Mouse (Mus musculus) limb, embryonic 10.5 days (tissue): ENCODE measurements around the gene Syn3. TPM values are rescaled to one million over a fixed set of nuclear protein-coding genes. Genes with fewer than 3 reads are reported as not detected.

Experiments used
- DNase-seq: peaks from one replicate; pipeline ENCODE4 v3.0.0-alpha.2; 2017; ENCODE audit warnings: low spot score
- H3K27ac ChIP-seq: fragments of 300-500 bp; sonication (generic); 2 replicates; pipeline ENCODE4 v1.5.1; 2016; ENCODE audit warnings: mild to moderate bottlenecking
- H3K27me3 ChIP-seq: fragments of 300-500 bp; sonication (generic); 2 replicates; pipeline ENCODE4 v1.6.1; 2016; ENCODE audit warnings: low read depth, mild to moderate bottlenecking; ENCODE audit not compliant: poor library complexity, severe bottlenecking
- H3K36me3 ChIP-seq: fragments of 300-500 bp; sonication (generic); 2 replicates; pipeline ENCODE4 v1.6.1; 2016; ENCODE audit warnings: mild to moderate bottlenecking, moderate library complexity
- H3K4me1 ChIP-seq: fragments of 300-500 bp; sonication (generic); 2 replicates; pipeline ENCODE4 v1.6.1; 2016
- H3K4me3 ChIP-seq: fragments of 300-500 bp; sonication (generic); 2 replicates; pipeline ENCODE4 v1.5.1; 2016; ENCODE audit warnings: mild to moderate bottlenecking, moderate library complexity
- H3K9me3 ChIP-seq: fragments of 300-500 bp; sonication (generic); replicated peaks from 2 replicates; pipeline ENCODE4 v1.6.1; 2016; ENCODE audit warnings: mild to moderate bottlenecking
- WGBS: fragments of 180-500 bp; shearing (Covaris S2); methylation state at CpG from one replicate; pipeline ENCODE4 v1.1.7; 2016; 5-methylcytosine and 5-hydroxymethylcytosine counted together
- polyA plus RNA-seq: library from polyadenylated mRNA; unstranded; fragments of >200 nt; fragmentation: Nextera tagmentation; extraction: Ambion mirVana; gene quantifications from 2 replicates; pipeline ENCODE4 v1.2.1, GENCODE M21; 2016

Syn3 gene
- polyA plus RNA-seq, 1 experiment from 2014 or later: 3.6 TPM

DNA sequence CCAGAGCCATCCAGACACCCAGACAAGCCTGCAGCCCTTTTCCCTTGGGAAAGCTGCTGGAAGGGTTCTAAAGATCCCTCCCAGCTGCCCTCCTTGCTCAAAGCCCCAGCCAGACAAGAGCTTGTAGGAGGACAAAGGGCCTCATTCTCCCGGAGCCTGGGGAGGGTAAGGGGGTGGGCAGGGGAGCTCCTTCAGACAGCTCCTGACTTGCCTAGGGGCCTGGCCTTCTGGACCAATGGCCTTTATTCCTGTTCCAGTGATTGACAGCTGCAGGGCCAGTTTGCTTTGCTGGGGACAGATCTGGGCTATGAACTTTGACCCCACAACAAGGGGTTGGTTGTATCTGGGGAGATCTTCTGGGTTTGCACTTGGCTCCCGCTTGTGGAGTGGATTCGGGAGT lies 429.4 kb downstream of the Syn3 start:
- H3K4me3 ChIP-seq: no peak overlapping the region
- peak overlapping the region; percentile 70 for H3K27ac ChIP-seq
- H3K4me1 ChIP-seq: peaks cover 36% of the 10 kb centered on the region
- no peaks in the 10 kb centered on the region for H3K27me3 ChIP-seq
- no peaks in the 10 kb centered on the region for H3K9me3 ChIP-seq
- DNase-seq: no peak
- H3K36me3 ChIP-seq: no peaks in the 10 kb centered on the region
- 55% methylated on average over 3 of the region's 3 CpGs for WGBS

DNA sequence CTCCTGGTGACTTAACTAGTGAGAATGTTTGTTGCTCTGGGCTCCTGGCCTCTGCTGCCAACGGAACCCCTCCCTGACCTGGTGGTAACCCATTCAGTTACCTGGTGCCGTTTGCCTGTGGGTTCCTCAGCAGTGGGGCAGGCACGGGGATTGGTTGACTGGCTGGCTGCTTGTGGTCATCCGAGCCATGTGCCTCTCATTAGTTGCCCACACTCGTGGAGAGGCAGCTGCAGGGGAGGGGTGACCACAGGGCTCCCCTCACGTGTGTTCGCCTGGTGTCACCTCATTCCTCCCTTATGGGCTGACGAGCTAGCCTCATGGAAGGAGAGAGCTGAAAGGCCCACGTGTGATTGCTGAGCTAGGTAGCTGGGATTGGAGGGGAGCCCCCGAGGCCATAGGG lies 430.8 kb downstream of the Syn3 start:
- H3K27ac ChIP-seq: peak overlapping the region; percentile 65; the same call in 1 of the 2 replicates
- DNase-seq: no peak
- no peaks in the 10 kb centered on the region for H3K9me3 ChIP-seq
- H3K36me3 ChIP-seq: no peaks in the 10 kb centered on the region
- H3K4me3 ChIP-seq: no peak overlapping the region
- H3K4me1 ChIP-seq: peaks cover 36% of the 10 kb centered on the region
- 59% methylated on average over 10 of the region's 10 CpGs for WGBS
- no peaks in the 10 kb centered on the region for H3K27me3 ChIP-seq

DNA sequence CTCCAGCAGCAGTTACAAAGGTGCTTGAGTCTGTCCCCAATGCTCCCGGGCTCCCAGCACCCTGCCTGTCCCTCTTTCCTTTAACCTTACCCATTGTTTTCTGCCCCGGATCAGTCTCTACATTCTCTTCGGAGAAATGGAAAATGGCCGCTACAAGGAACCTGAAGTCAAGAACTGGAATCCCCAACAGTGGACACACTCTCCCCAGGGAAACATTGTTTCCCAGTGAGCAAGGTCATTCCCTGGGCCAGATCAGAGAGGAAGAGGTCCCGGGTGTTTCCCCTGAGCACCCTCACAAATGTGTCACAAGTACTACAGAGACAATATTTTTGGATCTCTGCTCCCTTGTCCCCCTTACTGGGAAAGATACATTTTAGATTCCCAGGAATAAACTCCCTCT lies 432.0 kb downstream of the Syn3 start:
- H3K36me3 ChIP-seq: no peaks in the 10 kb centered on the region
- 88% methylated on average over 5 of the region's 5 CpGs for WGBS
- no peak for DNase-seq
- H3K27me3 ChIP-seq: no peaks in the 10 kb centered on the region
- H3K27ac ChIP-seq: 0 out of 2 replicates have a peak overlapping the region, but pooled peaks have one; percentile 71
- no peak overlapping the region for H3K4me3 ChIP-seq
- no peaks in the 10 kb centered on the region for H3K9me3 ChIP-seq
- H3K4me1 ChIP-seq: peaks cover 36% of the 10 kb centered on the region

GRCm38 (mm10) chr10:86065661-86066060 lies 433.0 kb downstream of the Syn3 start:
- H3K27ac ChIP-seq: peak overlapping the region; percentile 71
- no peak for DNase-seq
- WGBS: 90% methylated on average over 1 of the region's 1 CpGs
- no peaks in the 10 kb centered on the region for H3K9me3 ChIP-seq
- H3K27me3 ChIP-seq: no peaks in the 10 kb centered on the region
- no peaks in the 10 kb centered on the region for H3K36me3 ChIP-seq
- H3K4me3 ChIP-seq: no peak overlapping the region
- peaks cover 36% of the 10 kb centered on the region for H3K4me1 ChIP-seq

GRCm38 (mm10) chr10:86064937-86065336 lies 433.8 kb downstream of the Syn3 start:
- Histone ChIP-seq H3K4me3 (no peak overlapping the region), H3K9me3 (no peaks in the 10 kb centered on the region), H3K27ac (peak overlapping the region; percentile 71), H3K36me3 (no peaks in the 10 kb centered on the region), H3K27me3 (no peaks in the 10 kb centered on the region), H3K4me1 (peaks cover 36% of the 10 kb centered on the region)
- DNase-seq: peak; percentile 82
- WGBS: 2% methylated on average over 4 of the region's 4 CpGs

GRCm38 (mm10) chr10:86063018-86063384 lies 435.7 kb downstream of the Syn3 start:
- 96% methylated on average over 8 of the region's 8 CpGs for WGBS
- no peak for DNase-seq
- no peaks in the 10 kb centered on the region for H3K9me3 ChIP-seq

GRCm38 (mm10) chr10:86062261-86063017 lies 436.3 kb downstream of the Syn3 start:
- DNase-seq: no peak
- 51% methylated on average over 5 of the region's 5 CpGs for WGBS
- Histone ChIP-seq H3K27me3 (no peaks in the 10 kb centered on the region), H3K27ac (no peak overlapping the region), H3K4me3 (no peak overlapping the region), H3K9me3 (no peaks in the 10 kb centered on the region), H3K36me3 (no peaks in the 10 kb centered on the region), H3K4me1 (peaks cover 21% of the 10 kb centered on the region)

More at GRCm38 (mm10) chr10:86063018-86063384, 435.7 kb downstream of the Syn3 start:
- Histone ChIP-seq H3K27me3 (no peaks in the 10 kb centered on the region), H3K4me1 (peaks cover 26% of the 10 kb centered on the region), H3K27ac (no peak overlapping the region), H3K4me3 (no peak overlapping the region), H3K36me3 (no peaks in the 10 kb centered on the region)

DNA sequence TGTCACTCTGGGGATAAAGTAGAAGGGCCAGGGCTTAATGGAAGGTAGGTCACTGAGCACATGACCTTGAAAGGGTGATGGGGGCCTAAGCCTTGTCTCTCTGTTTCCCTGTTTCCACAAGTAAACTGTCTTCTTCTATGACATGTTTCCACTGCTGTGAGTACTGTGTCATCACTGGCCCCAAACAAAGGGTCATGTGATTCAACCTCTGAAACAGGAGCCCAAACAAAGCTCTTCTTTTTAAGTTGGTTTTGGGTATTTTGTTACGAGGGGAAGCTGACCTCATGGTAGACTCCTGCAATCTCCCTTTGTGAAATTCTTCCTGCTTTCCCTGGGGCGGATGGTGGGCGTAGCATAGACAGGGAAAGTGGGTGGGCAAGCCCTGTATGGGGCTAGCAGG lies 438.4 kb downstream of the Syn3 start:
- H3K27ac ChIP-seq: no peak overlapping the region
- H3K9me3 ChIP-seq: no peaks in the 10 kb centered on the region
- peaks cover 17% of the 10 kb centered on the region for H3K4me1 ChIP-seq
- no peak overlapping the region for H3K4me3 ChIP-seq
- peaks cover 6% of the 10 kb centered on the region; the same call in 1 of the 2 replicates for H3K36me3 ChIP-seq
- no peaks in the 10 kb centered on the region for H3K27me3 ChIP-seq
- DNase-seq: no peak
- 74% methylated on average over 3 of the region's 3 CpGs for WGBS

- Histone ChIP-seq H3K36me3 (peaks cover 6% of the 10 kb centered on the region; the same call in 1 of the 2 replicates), H3K27ac (peak overlapping the region; percentile 14; the same call in 1 of the 2 replicates), H3K4me1 (peaks cover 10% of the 10 kb centered on the region), H3K4me3 (no peak overlapping the region), H3K9me3 (no peaks in the 10 kb centered on the region), H3K27me3 (no peaks in the 10 kb centered on the region)
- DNase-seq: no peak
- WGBS: 67% methylated on average over 2 of the region's 2 CpGs
These were observed 441.0 kb downstream of the Syn3 start for GRCm38 (mm10) chr10:86057712-86058111.

GRCm38 (mm10) chr10:86057286-86057685 lies 441.4 kb downstream of the Syn3 start:
- no peaks in the 10 kb centered on the region for H3K9me3 ChIP-seq
- no peaks in the 10 kb centered on the region for H3K27me3 ChIP-seq
- H3K4me3 ChIP-seq: no peak overlapping the region
- peak overlapping the region; percentile 14; the same call in 1 of the 2 replicates for H3K27ac ChIP-seq
- peaks cover 10% of the 10 kb centered on the region for H3K4me1 ChIP-seq
- no peak for DNase-seq
- 81% methylated on average over 11 of the region's 11 CpGs for WGBS
- peaks cover 6% of the 10 kb centered on the region; the same call in 1 of the 2 replicates for H3K36me3 ChIP-seq

DNA sequence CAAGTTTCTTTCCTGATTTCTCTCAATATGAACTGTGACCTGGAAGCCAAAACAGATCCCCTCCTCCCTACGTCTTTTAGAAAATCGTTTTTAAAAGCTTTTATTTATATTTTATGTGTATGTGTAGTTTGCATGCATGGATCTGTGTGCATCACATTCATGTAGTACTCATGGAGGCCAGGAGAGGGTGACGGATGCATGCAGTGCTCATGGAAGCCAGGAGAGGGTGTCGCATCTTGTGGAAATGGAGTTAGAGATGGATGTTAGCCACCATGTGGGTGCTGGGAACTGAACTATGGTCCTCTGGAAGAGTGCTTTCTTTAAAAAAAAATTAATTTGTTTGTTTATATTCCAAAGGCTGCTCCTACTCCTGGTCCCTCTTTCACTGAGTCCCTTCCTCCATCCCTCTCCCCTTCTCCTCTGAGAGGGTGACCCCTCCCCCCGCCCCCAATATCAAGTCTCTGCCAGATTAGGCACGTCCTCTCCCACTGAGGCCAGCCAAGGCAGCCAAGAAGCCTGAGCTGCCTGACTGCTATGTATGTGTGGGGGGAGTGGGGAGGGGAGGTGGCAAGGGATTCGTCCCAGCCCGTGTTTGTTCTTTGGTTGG lies 442.3 kb downstream of the Syn3 start:
- Histone ChIP-seq H3K27ac (no peak overlapping the region), H3K4me1 (peaks cover 10% of the 10 kb centered on the region), H3K4me3 (no peak overlapping the region), H3K36me3 (peaks cover 6% of the 10 kb centered on the region; the same call in 1 of the 2 replicates), H3K9me3 (no peaks in the 10 kb centered on the region), H3K27me3 (no peaks in the 10 kb centered on the region)
- WGBS: 87% methylated on average over 8 of the region's 8 CpGs
- no peak for DNase-seq

DNA sequence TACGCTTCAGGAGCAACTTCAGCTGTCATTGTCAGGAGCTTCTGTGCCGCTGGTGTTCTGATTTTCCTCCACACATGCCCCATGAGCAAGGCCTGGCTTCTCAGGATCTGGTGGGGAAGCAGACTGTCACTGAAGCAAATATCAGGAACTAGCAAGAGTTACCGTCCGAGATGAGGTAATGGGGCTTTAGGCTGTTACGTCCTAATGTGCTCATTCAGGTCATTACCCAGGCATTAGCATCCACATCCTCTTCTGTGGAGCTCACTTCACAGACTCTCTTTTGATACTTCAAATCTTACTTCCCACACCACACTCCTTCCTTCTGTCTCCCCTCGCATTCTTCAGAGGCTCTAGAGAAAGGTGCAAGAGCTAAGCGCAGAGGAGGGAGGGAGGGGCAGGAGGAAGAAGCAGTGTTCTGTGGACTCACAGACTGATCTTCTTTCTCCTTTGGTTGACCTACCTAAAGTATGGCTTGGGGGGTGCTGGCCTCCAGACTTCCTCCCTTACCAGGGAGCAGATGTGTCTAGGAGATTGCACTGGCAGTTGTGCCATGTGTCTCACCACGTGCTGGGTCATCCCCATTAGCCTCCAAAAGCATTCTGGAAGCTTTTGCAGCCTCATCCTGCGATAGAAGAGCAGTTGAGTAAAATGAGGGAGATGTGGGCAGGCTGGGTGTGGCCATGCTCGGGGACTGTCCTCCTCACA lies 445.7 kb downstream of the Syn3 start:
- Histone ChIP-seq H3K27me3 (no peaks in the 10 kb centered on the region), H3K9me3 (no peaks in the 10 kb centered on the region), H3K4me3 (no peak overlapping the region), H3K27ac (no peak overlapping the region), H3K36me3 (peaks cover 11% of the 10 kb centered on the region), H3K4me1 (peaks cover 4% of the 10 kb centered on the region)
- DNase-seq: no peak
- WGBS: 77% methylated on average over 10 of the region's 10 CpGs

DNA sequence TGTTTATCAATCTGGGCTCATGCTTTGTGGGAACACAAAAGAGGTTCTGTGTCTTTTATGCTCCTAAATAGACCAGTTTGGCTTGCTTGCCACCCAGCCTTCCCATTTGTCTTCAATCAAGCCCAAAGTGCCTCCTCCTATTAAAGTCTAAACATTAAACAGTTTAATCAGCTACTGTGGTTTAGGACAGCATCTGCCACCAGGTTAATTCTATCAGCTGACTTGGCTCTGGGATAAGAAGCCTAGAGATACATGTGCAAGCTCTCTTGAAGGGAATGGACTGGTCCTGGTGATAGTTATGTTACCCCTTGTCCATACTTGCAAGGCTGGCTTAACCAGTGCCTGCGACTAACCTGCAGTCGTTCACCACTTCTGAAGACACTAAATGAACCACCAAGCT lies 448.2 kb downstream of the Syn3 start:
- peak; percentile 18 for DNase-seq
- H3K27ac ChIP-seq: no peak overlapping the region
- no peaks in the 10 kb centered on the region for H3K9me3 ChIP-seq
- no peak overlapping the region for H3K4me3 ChIP-seq
- WGBS: 56% methylated on average over 2 of the region's 2 CpGs
- peaks cover 15% of the 10 kb centered on the region for H3K36me3 ChIP-seq
- no peaks in the 10 kb centered on the region for H3K27me3 ChIP-seq
- no peaks in the 10 kb centered on the region; the same call in 1 of the 2 replicates for H3K4me1 ChIP-seq
